Mouse (Mus musculus): ENCODE measurements at regions not wholly inside any gene's neighbourhood (a gene's known extent, or its start where the extent isn't known, plus 50 kb on each side); places are given as distances from the start of the nearest gene placed in this dataset.

GRCm38 (mm10) chr14:66475026-66475425 lies 466.0 kb upstream of the Gulo start:
- peak; percentile 83 for DNase-seq (ENCODE audit: low spot score)
- Histone ChIP-seq H3K4me2 (replicated peaks; ENCODE audit: low read depth, low read length) (no peak overlapping the region), H3K9ac (replicated peaks; ENCODE audit: low read depth) (no peak overlapping the region), H3K9me3 (ENCODE audit: low read length) (no peaks in the 10 kb centered on the region), H3K4me1 (ENCODE audit: insufficient read depth, low read depth, low read length) (no peaks in the 10 kb centered on the region), H3K27ac (ENCODE audit: low read length) (no peak overlapping the region), H3K36me3 (ENCODE audit: insufficient read depth, low read length) (no peaks in the 10 kb centered on the region), H3K27me3 (replicated peaks; ENCODE audit: insufficient read depth, low read length) (no peaks in the 10 kb centered on the region), H3K4me3 (ENCODE audit: low read depth, low read length) (no peak overlapping the region)
- ATAC-seq = 0 out of 2 replicates have a peak, but pooled peaks have one; percentile 40
- WGBS = 58% methylated on average over 1 of the region's 1 CpGs
- TF ChIP-seq CTCF (IDR thresholded peaks at IDR 0.05) (peak; percentile 38; the same call in 1 of the 2 replicates), EP300 (IDR thresholded peaks at IDR 0.05) (no peak)

DNA sequence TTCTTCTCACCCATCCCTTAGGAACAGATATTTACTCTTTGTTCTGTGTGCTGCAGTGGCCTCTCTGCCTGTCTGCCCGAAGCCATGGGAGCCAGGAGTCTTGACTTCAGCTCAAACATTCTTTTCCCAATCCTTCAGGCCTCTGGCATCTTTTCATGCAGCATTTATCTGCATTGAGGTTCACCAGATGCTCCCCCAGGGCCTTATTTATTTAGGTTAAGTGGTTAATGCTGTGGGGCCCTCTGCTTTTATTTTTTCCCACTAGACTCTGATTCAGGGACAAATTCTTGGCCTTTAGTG lies 464.2 kb upstream of the Gulo start:
- H3K4me1 ChIP-seq (ENCODE audit: insufficient read depth, low read depth, low read length) = no peaks in the 10 kb centered on the region
- TF ChIP-seq EP300 (IDR thresholded peaks at IDR 0.05) (no peak), CTCF (IDR thresholded peaks at IDR 0.05) (no peak)
- H3K4me3 ChIP-seq (ENCODE audit: low read depth, low read length) = no peak overlapping the region
- no peaks in the 10 kb centered on the region for H3K27me3 ChIP-seq (replicated peaks; ENCODE audit: insufficient read depth, low read length)
- no peaks in the 10 kb centered on the region for H3K9me3 ChIP-seq (ENCODE audit: low read length)
- no peak for ATAC-seq
- no peaks in the 10 kb centered on the region for H3K36me3 ChIP-seq (ENCODE audit: insufficient read depth, low read length)
- 7% methylated on average over 1 of the region's 1 CpGs for WGBS
- DNase-seq (ENCODE audit: low spot score) = no peak
- no peak overlapping the region for H3K9ac ChIP-seq (replicated peaks; ENCODE audit: low read depth)
- H3K4me2 ChIP-seq (replicated peaks; ENCODE audit: low read depth, low read length) = no peak overlapping the region
- no peak overlapping the region for H3K27ac ChIP-seq (ENCODE audit: low read length)

- no peak for TF ChIP-seq EP300 (IDR thresholded peaks at IDR 0.05)
- TF ChIP-seq CTCF (IDR thresholded peaks at IDR 0.05) = no peak
- H3K27ac ChIP-seq (ENCODE audit: low read length) = no peak overlapping the region
These were observed 463.7 kb upstream of the Gulo start for GRCm38 (mm10) chr14:66472537-66473250.

GRCm38 (mm10) chr14:66462081-66462480 lies 453.1 kb upstream of the Gulo start:
- no peak overlapping the region for H3K9ac ChIP-seq (replicated peaks; ENCODE audit: low read depth)
- TF ChIP-seq EP300 (IDR thresholded peaks at IDR 0.05) (no peak), CTCF (IDR thresholded peaks at IDR 0.05) (no peak)
- no peak overlapping the region for H3K27ac ChIP-seq (ENCODE audit: low read length)
- no peak overlapping the region for H3K4me2 ChIP-seq (replicated peaks; ENCODE audit: low read depth, low read length)
- no peaks in the 10 kb centered on the region for H3K4me1 ChIP-seq (ENCODE audit: insufficient read depth, low read depth, low read length)
- no peaks in the 10 kb centered on the region for H3K36me3 ChIP-seq (ENCODE audit: insufficient read depth, low read length)
- no peaks in the 10 kb centered on the region for H3K9me3 ChIP-seq (ENCODE audit: low read length)
- no peak for ATAC-seq
- H3K27me3 ChIP-seq (replicated peaks; ENCODE audit: insufficient read depth, low read length) = no peaks in the 10 kb centered on the region
- no peak overlapping the region for H3K4me3 ChIP-seq (ENCODE audit: low read depth, low read length)
- 86% methylated on average over 5 of the region's 5 CpGs for WGBS
- no peak for DNase-seq (ENCODE audit: low spot score)

More at GRCm38 (mm10) chr14:66472537-66473250, 463.7 kb upstream of the Gulo start:
- H3K27me3 ChIP-seq (replicated peaks; ENCODE audit: insufficient read depth, low read length) = no peaks in the 10 kb centered on the region
- H3K4me1 ChIP-seq (ENCODE audit: insufficient read depth, low read depth, low read length) = no peaks in the 10 kb centered on the region
- H3K4me2 ChIP-seq (replicated peaks; ENCODE audit: low read depth, low read length) = no peak overlapping the region
- no peak overlapping the region for H3K4me3 ChIP-seq (ENCODE audit: low read depth, low read length)
- WGBS = 45% methylated on average over 5 of the region's 5 CpGs
- H3K9ac ChIP-seq (replicated peaks; ENCODE audit: low read depth) = no peak overlapping the region
- no peaks in the 10 kb centered on the region for H3K36me3 ChIP-seq (ENCODE audit: insufficient read depth, low read length)
- H3K9me3 ChIP-seq (ENCODE audit: low read length) = no peaks in the 10 kb centered on the region
- no peak for ATAC-seq
- no peak for DNase-seq (ENCODE audit: low spot score)

DNA sequence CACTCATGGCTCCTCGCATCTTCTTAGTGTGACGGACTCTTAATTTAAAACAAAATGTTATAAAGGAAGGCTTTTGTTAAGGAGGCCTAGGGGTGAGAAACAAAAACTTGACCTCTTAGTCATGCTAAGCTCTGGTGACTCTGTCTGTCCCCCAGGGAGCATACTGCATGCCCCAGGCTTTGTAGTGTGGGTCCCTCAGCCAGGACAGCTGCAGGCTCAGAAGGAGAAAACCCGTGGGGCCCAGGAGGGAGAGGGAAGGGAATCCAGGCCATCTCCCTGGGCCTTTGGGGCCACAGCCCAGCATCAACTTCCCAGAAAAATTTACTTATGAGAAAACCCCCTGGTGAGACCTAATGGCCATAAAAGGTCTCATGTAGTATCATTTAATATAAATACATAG lies 451.8 kb upstream of the Gulo start:
- Histone ChIP-seq H3K36me3 (ENCODE audit: insufficient read depth, low read length) (no peaks in the 10 kb centered on the region), H3K9ac (replicated peaks; ENCODE audit: low read depth) (no peak overlapping the region), H3K4me3 (ENCODE audit: low read depth, low read length) (no peak overlapping the region), H3K4me1 (ENCODE audit: insufficient read depth, low read depth, low read length) (no peaks in the 10 kb centered on the region), H3K27me3 (replicated peaks; ENCODE audit: insufficient read depth, low read length) (no peaks in the 10 kb centered on the region), H3K9me3 (ENCODE audit: low read length) (no peaks in the 10 kb centered on the region), H3K4me2 (replicated peaks; ENCODE audit: low read depth, low read length) (no peak overlapping the region), H3K27ac (ENCODE audit: low read length) (no peak overlapping the region)
- WGBS = 79% methylated on average over 3 of the region's 3 CpGs
- DNase-seq (ENCODE audit: low spot score) (no peak), ATAC-seq (no peak)
- TF ChIP-seq EP300 (IDR thresholded peaks at IDR 0.05) (no peak), CTCF (IDR thresholded peaks at IDR 0.05) (no peak)

DNA sequence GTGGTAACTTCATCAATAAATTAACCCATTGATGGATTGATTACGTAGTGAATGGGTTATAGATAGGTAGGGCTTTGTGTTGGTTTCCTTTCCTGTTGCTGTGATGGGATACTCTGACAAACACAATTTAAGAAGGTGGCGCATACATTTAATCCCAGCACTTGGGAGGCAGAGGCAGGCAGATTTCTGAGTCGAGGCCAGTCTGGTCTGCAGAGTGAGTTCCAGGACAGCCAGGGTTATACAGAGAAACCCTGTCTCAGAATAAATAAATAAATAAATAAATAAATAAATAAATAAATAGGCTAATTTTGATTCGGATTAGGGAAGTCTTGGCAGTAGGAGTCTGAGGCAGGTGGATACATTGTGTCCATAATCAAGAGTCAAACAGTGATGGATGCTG lies 449.7 kb upstream of the Gulo start:
- Histone ChIP-seq H3K4me2 (replicated peaks; ENCODE audit: low read depth, low read length) (no peak overlapping the region), H3K9me3 (ENCODE audit: low read length) (no peaks in the 10 kb centered on the region), H3K4me1 (ENCODE audit: insufficient read depth, low read depth, low read length) (no peaks in the 10 kb centered on the region), H3K9ac (replicated peaks; ENCODE audit: low read depth) (no peak overlapping the region), H3K27me3 (replicated peaks; ENCODE audit: insufficient read depth, low read length) (no peaks in the 10 kb centered on the region), H3K27ac (ENCODE audit: low read length) (no peak overlapping the region), H3K36me3 (ENCODE audit: insufficient read depth, low read length) (no peaks in the 10 kb centered on the region), H3K4me3 (ENCODE audit: low read depth, low read length) (no peak overlapping the region)
- no peak for TF ChIP-seq CTCF (IDR thresholded peaks at IDR 0.05)
- no peak for TF ChIP-seq EP300 (IDR thresholded peaks at IDR 0.05)
- ATAC-seq (no peak), DNase-seq (ENCODE audit: low spot score) (no peak)
- 72% methylated on average over 4 of the region's 4 CpGs for WGBS

GRCm38 (mm10) chr14:66457300-66457699 lies 448.3 kb upstream of the Gulo start:
- 78% methylated on average over 6 of the region's 6 CpGs for WGBS
- H3K4me2 ChIP-seq (replicated peaks; ENCODE audit: low read depth, low read length) = no peak overlapping the region
- no peak for DNase-seq (ENCODE audit: low spot score)
- no peak for TF ChIP-seq CTCF (IDR thresholded peaks at IDR 0.05)
- TF ChIP-seq EP300 (IDR thresholded peaks at IDR 0.05) = no peak
- no peak for ATAC-seq
- H3K36me3 ChIP-seq (ENCODE audit: insufficient read depth, low read length) = no peaks in the 10 kb centered on the region
- no peaks in the 10 kb centered on the region for H3K9me3 ChIP-seq (ENCODE audit: low read length)
- no peak overlapping the region for H3K9ac ChIP-seq (replicated peaks; ENCODE audit: low read depth)
- H3K27me3 ChIP-seq (replicated peaks; ENCODE audit: insufficient read depth, low read length) = no peaks in the 10 kb centered on the region
- H3K4me1 ChIP-seq (ENCODE audit: insufficient read depth, low read depth, low read length) = no peaks in the 10 kb centered on the region
- H3K27ac ChIP-seq (ENCODE audit: low read length) = no peak overlapping the region
- H3K4me3 ChIP-seq (ENCODE audit: low read depth, low read length) = no peak overlapping the region
